Mouse (Mus musculus) right cerebral cortex, postnatal 14 days (tissue): ENCODE data around the gene Egln3.

ENCODE experiments used
- DNase-seq: peaks from one replicate; pipeline ENCODE4 v3.0.0; 2022

Gene Egln3

GRCm38 (mm10) chr12:54203656-54204045 lies at the start of gene Egln3:
Egln3 (minus strand) TSS chr12:54203860.
- peak; percentile 69 for DNase-seq

- no peak for DNase-seq
Observed at GRCm38 (mm10) chr12:54253449-54253848, 49.8 kb upstream of the Egln3 start.

- peak; percentile 11 for DNase-seq
Observed at GRCm38 (mm10) chr12:54251942-54252400, 48.3 kb upstream of the Egln3 start.

GRCm38 (mm10) chr12:54247835-54248234 lies 44.2 kb upstream of the Egln3 start:
- DNase-seq, result no peak

- no peak for DNase-seq
Observed at GRCm38 (mm10) chr12:54243158-54243557, 39.5 kb upstream of the Egln3 start.

- DNase-seq, result no peak
Observed at GRCm38 (mm10) chr12:54241976-54242375, 38.3 kb upstream of the Egln3 start.

- DNase-seq, result no peak
Observed at GRCm38 (mm10) chr12:54233794-54234193, 30.1 kb upstream of the Egln3 start.

GRCm38 (mm10) chr12:54232996-54233603 lies 29.4 kb upstream of the Egln3 start:
- no peak for DNase-seq

- DNase-seq, result no peak
Observed at GRCm38 (mm10) chr12:54232456-54232855, 28.8 kb upstream of the Egln3 start.

GRCm38 (mm10) chr12:54227551-54227950 lies 23.9 kb upstream of the Egln3 start:
- no peak for DNase-seq

- DNase-seq, result no peak
Observed at GRCm38 (mm10) chr12:54226341-54226740, 22.7 kb upstream of the Egln3 start.

- DNase-seq, result no peak
Observed at GRCm38 (mm10) chr12:54225610-54226009, 21.9 kb upstream of the Egln3 start.

- no peak for DNase-seq
Observed at GRCm38 (mm10) chr12:54225090-54225489, 21.4 kb upstream of the Egln3 start.

- no peak for DNase-seq
Observed at GRCm38 (mm10) chr12:54222036-54222760, 18.5 kb upstream of the Egln3 start.

GRCm38 (mm10) chr12:54216673-54217072 lies 13.0 kb upstream of the Egln3 start:
- no peak for DNase-seq

GRCm38 (mm10) chr12:54214426-54214825 lies 10.8 kb upstream of the Egln3 start:
- no peak for DNase-seq

- no peak for DNase-seq
Observed at GRCm38 (mm10) chr12:54213871-54214270, 10.2 kb upstream of the Egln3 start.

- no peak for DNase-seq
Observed at GRCm38 (mm10) chr12:54213230-54213629, 9.6 kb upstream of the Egln3 start.

GRCm38 (mm10) chr12:54209182-54209563 lies 5.5 kb upstream of the Egln3 start:
- DNase-seq, result no peak

GRCm38 (mm10) chr12:54208433-54209181 lies 4.9 kb upstream of the Egln3 start:
- no peak for DNase-seq

- DNase-seq, result no peak
Observed at GRCm38 (mm10) chr12:54205731-54206130, 2.1 kb upstream of the Egln3 start.

- DNase-seq, result peak; percentile 21
Observed at GRCm38 (mm10) chr12:54205195-54205594, 1.5 kb upstream of the Egln3 start.

GRCm38 (mm10) chr12:54202765-54203655 lies 650 bp downstream of the Egln3 start:
- DNase-seq, result peak; percentile 24
